Mouse (Mus musculus): ENCODE measurements around the gene Inppl1.

Gene Inppl1

DNA sequence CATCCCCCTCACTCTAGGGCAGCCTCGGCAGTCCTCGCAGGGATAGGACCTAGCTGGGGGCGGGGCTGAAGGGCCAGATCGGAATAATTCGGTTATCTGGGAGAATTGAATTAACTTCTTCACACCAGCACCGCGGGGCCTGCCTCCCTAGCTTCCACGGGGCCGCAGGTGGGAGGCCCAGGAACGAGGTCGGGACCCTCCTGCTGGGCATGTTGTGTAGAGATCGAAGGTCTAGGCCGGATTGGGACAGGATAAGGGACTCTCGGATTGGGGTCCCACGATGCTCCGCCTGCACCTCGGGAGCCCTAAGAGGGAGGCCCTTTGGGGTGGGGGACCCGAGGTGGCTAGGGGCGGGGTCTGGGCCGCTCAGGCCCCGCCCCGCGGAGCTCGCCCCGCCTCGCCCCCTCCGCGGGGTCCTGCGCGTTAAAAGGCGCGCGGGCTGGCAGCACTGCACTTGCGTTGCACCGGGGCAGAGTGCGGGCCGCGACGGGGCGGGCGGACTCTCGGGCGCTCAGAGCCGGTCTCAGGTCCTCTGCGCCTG, 20.1 kb downstream of the Inppl1 start, which contains the start of gene Phox2a:
Gene Phox2a, plus strand, starts transcription at position 453 of the 541 bp plus-strand sequence.
- in situ Hi-C loops (cut with MboI; ENCODE audit: unreplicated experiment in 2 of 2) = no loop called here

DNA sequence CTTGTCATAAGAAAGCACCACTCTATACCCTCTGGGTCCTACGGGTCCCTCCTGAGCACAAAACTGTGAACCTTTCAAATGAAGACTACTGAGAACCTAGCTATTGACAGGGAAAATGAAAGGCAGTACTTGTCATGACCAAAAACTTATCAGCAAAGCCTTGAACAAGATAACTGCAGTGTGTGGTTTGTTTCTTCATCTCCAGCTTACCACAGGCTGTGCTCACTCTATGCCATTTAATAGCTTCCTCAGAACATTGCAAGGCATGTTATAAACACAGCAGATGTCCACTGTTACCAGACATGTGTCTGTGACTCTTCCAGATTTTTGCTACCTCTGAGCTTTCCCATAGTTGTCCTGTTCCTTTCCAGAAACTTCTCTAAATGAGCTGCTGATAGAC, 61.0 kb downstream of the Inppl1 start:
- in situ Hi-C loops (cut with MboI; ENCODE audit: unreplicated experiment in 2 of 2) = no loop called here

DNA sequence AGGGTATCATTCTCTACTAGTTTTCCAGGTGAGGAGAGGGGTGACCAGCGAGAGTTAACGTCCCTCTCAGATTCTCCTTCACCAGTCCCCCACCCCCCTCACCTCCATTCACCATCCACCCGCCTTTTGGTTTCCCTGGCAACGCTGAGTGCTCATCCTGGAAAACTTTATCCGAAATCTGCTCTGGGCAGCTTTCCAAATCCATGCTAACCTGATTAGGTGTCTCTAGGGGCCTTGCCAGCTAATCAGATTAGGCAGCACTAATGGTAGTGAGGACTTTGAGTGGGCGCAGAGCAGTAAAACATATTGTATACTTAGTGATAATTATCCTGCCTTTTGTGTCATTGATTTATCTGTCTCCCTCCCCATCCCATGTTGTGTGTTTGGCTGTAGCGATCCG, 65.3 kb downstream of the Inppl1 start:
- in situ Hi-C loops (cut with MboI; ENCODE audit: unreplicated experiment in 2 of 2) = no loop called here
